Mouse (Mus musculus): ENCODE data around the gene Trio. TPM values are rescaled to one million over a fixed set of nuclear protein-coding genes. Genes with fewer than 3 reads are reported as not detected.
A peak's percentile ranks its signal among the peaks of the same experiment; 100 is the strongest.

Trio gene
- polyA plus RNA-seq, 1 experiment, result 23.8 TPM

DNA sequence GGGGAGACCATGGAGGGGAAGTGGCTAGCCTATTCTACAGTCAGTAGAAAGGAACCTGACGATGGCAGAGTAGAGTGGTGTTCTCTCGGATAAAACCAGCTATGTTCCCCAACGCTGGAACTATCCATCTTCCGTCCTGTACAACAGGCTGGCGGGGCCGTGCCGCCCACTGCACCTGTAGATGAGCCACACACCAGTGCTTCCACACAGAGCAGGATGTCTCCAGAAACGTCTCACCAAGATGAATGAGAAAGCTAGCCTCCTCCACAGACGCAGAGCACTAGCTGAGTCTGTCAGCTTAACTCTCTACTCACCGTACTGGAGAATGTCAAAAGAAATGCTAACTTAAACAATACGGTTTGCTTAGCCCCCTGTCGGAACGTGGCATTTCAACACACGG lies 221.2 kb downstream of the Trio start:
- H3K4me3 ChIP-seq (ENCODE audit: extremely low read depth, insufficient read depth, insufficient read length), result no peak overlapping the region
- no peak for DNase-seq (ENCODE audit: low read depth in 1 of 2, low spot score in 2 of 2)
- TF ChIP-seq POLR2A (IDR thresholded peaks at IDR 0.05; ENCODE audit: low read depth, low read length), result no peak
- TF ChIP-seq CTCF (IDR thresholded peaks at IDR 0.05; ENCODE audit: extremely low read depth, insufficient read depth, insufficient read length, insufficient replicate concordance), result no peak
- peaks cover 8% of the 10 kb centered on the region; the same call in 1 of the 2 replicates for H3K4me1 ChIP-seq (ENCODE audit: control insufficient read depth, insufficient read depth, insufficient read length)
- H3K27me3 ChIP-seq (ENCODE audit: control insufficient read depth, insufficient read depth, low read length), result no peaks in the 10 kb centered on the region
- no peak overlapping the region for H3K27ac ChIP-seq (ENCODE audit: insufficient read depth, low read length)
- 0 out of 2 replicates have a peak, but pooled peaks cover 3% of the 10 kb centered on the region for H3K36me3 ChIP-seq (ENCODE audit: control insufficient read depth, insufficient read depth, low read length)
- WGBS, result 85% methylated on average over 14 of the region's 14 CpGs

DNA sequence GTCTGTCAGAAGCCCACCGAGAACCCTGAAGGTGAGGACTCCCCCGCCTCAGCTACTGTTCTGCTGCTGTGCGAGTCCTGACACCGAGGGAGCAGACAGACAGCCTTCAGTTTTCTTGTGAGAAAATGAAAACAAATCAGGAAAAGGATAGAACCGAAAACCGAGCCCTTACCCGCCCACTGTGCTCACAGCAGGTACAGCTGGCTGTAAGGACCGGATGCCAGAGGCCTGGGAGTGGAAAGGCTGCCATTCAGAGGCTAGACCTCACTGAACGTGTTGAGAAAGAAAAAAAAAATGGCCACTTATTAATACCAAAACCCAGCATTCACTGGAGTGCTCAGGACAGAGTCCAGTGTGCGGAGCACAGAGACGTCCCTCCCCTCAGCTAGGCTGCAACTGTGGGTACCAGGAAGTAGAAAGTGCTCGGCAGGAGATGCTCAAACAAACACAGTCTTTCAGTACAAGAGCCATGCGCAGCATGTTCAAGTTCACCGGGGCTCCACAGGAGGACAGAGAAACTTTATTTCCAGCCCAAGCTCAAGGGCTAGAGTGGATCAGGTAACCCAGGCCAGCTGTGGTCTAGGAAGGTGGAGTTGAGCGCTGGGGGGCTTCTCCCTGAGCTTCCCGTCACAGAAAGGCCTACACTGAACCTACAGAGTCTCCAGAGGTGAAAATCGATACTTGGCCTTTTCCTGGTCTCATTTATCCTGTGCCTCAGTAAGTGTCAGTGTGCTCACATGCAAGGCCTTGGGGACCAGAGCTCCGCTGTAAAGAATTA lies 221.9 kb downstream of the Trio start:
- H3K4me3 ChIP-seq (ENCODE audit: extremely low read depth, insufficient read depth, insufficient read length), result no peak overlapping the region
- 0 out of 2 replicates have a peak, but pooled peaks cover 3% of the 10 kb centered on the region for H3K36me3 ChIP-seq (ENCODE audit: control insufficient read depth, insufficient read depth, low read length)
- TF ChIP-seq CTCF (IDR thresholded peaks at IDR 0.05; ENCODE audit: extremely low read depth, insufficient read depth, insufficient read length, insufficient replicate concordance), result no peak
- TF ChIP-seq POLR2A (IDR thresholded peaks at IDR 0.05; ENCODE audit: low read depth, low read length), result no peak
- WGBS, result 88% methylated on average over 18 of the region's 18 CpGs
- no peaks in the 10 kb centered on the region for H3K27me3 ChIP-seq (ENCODE audit: control insufficient read depth, insufficient read depth, low read length)
- H3K4me1 ChIP-seq (ENCODE audit: control insufficient read depth, insufficient read depth, insufficient read length), result peaks cover 8% of the 10 kb centered on the region; the same call in 1 of the 2 replicates
- no peak overlapping the region for H3K27ac ChIP-seq (ENCODE audit: insufficient read depth, low read length)
- no peak for DNase-seq (ENCODE audit: low read depth in 1 of 2, low spot score in 2 of 2)

DNA sequence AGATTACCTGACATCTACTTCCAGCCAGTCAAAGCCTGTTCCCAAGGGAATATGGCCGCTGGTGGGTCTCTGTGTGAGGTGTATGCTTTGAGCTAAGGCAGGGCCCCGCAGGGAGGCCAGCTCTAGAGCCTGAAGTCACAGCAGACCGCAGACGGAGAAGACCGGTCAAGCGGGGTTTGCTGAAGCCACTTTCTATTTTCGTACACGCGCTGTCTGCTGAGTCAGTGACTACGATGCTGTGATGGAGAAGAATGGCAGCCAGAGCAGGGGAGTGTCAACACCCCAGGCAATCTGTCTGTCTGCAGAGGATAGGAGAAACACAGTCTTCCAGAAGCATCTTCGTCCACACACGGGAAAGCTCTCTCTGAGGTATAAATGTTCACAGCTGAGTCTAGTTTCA lies 223.4 kb downstream of the Trio start:
- Histone ChIP-seq H3K4me3 (ENCODE audit: extremely low read depth, insufficient read depth, insufficient read length) (no peak overlapping the region), H3K36me3 (ENCODE audit: control insufficient read depth, insufficient read depth, low read length) (0 out of 2 replicates have a peak, but pooled peaks cover 3% of the 10 kb centered on the region), H3K27ac (ENCODE audit: insufficient read depth, low read length) (no peak overlapping the region), H3K27me3 (ENCODE audit: control insufficient read depth, insufficient read depth, low read length) (no peaks in the 10 kb centered on the region), H3K4me1 (ENCODE audit: control insufficient read depth, insufficient read depth, insufficient read length) (peaks cover 8% of the 10 kb centered on the region; the same call in 1 of the 2 replicates)
- TF ChIP-seq CTCF (IDR thresholded peaks at IDR 0.05; ENCODE audit: extremely low read depth, insufficient read depth, insufficient read length, insufficient replicate concordance) (no peak), POLR2A (IDR thresholded peaks at IDR 0.05; ENCODE audit: low read depth, low read length) (no peak)
- 70% methylated on average over 12 of the region's 12 CpGs for WGBS
- DNase-seq (ENCODE audit: low read depth in 1 of 2, low spot score in 2 of 2), result no peak

DNA sequence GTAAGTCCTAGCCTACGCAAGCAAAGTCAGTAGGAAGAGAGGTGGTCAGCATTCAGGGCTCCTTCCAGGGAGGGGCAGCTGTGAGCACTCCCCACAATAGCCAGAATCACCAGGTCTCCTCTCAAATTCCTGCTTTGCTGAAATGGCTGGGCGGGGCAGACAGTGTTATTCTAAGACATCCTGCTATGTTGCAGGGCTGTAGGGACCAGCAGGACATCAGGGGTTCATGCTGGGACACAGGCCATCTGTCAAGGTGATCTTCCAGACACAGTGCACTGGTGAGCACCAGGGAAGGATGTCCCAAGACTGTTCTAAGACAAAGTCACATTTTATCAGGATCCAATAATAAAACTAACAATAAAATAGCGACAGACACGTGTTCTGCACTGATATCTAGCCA lies 224.5 kb downstream of the Trio start:
- H3K36me3 ChIP-seq (ENCODE audit: control insufficient read depth, insufficient read depth, low read length), result 0 out of 2 replicates have a peak, but pooled peaks cover 3% of the 10 kb centered on the region
- TF ChIP-seq POLR2A (IDR thresholded peaks at IDR 0.05; ENCODE audit: low read depth, low read length), result no peak
- no peak for TF ChIP-seq CTCF (IDR thresholded peaks at IDR 0.05; ENCODE audit: extremely low read depth, insufficient read depth, insufficient read length, insufficient replicate concordance)
- no peak overlapping the region for H3K27ac ChIP-seq (ENCODE audit: insufficient read depth, low read length)
- peaks cover 15% of the 10 kb centered on the region; the same call in 1 of the 2 replicates for H3K4me1 ChIP-seq (ENCODE audit: control insufficient read depth, insufficient read depth, insufficient read length)
- no peaks in the 10 kb centered on the region for H3K27me3 ChIP-seq (ENCODE audit: control insufficient read depth, insufficient read depth, low read length)
- 91% methylated on average over 4 of the region's 4 CpGs for WGBS
- no peak for DNase-seq (ENCODE audit: low read depth in 1 of 2, low spot score in 2 of 2)
- H3K4me3 ChIP-seq (ENCODE audit: extremely low read depth, insufficient read depth, insufficient read length), result no peak overlapping the region

DNA sequence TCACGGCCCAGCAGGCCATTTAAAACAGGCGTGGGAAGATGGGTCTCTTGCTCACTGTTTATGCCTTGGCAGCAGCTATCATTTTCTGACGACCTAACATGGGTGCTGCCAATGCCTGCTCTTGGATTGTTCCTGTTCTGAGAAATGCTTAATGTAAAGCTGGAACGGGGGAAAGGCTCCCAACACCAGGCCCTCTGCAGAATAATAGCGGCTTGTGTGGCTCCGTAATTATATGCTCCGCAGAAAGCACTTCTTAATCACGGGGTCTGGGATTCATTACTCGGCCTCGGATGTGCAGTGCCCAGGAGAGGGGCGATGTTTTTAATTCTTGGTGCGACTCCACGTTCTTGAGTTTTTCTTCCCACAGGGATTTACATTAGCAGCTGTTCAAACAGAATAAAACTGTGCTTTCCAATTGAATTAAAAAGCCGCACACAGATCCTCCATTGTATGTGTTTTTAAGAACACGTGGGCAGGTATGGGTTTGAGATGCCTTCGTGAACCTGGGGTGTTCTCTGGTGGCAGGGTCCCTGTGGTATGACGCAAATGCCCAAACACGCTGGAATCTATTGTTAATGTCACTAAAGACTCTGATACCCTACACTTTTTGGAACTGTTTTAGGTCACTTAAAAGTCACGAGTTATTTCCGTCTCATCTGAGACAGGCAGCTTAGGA lies 228.0 kb downstream of the Trio start:
- H3K4me1 ChIP-seq (ENCODE audit: control insufficient read depth, insufficient read depth, insufficient read length), result peaks cover 24% of the 10 kb centered on the region; the same call in 1 of the 2 replicates
- no peaks in the 10 kb centered on the region for H3K36me3 ChIP-seq (ENCODE audit: control insufficient read depth, insufficient read depth, low read length)
- peak overlapping the region; percentile 88; the same call in 1 of the 2 replicates for H3K27ac ChIP-seq (ENCODE audit: insufficient read depth, low read length)
- TF ChIP-seq CTCF (IDR thresholded peaks at IDR 0.05; ENCODE audit: extremely low read depth, insufficient read depth, insufficient read length, insufficient replicate concordance) (no peak), POLR2A (IDR thresholded peaks at IDR 0.05; ENCODE audit: low read depth, low read length) (no peak)
- no peak overlapping the region for H3K4me3 ChIP-seq (ENCODE audit: extremely low read depth, insufficient read depth, insufficient read length)
- H3K27me3 ChIP-seq (ENCODE audit: control insufficient read depth, insufficient read depth, low read length), result no peaks in the 10 kb centered on the region
- 93% methylated on average over 20 of the region's 20 CpGs for WGBS
- no peak for DNase-seq (ENCODE audit: low read depth in 1 of 2, low spot score in 2 of 2)

DNA sequence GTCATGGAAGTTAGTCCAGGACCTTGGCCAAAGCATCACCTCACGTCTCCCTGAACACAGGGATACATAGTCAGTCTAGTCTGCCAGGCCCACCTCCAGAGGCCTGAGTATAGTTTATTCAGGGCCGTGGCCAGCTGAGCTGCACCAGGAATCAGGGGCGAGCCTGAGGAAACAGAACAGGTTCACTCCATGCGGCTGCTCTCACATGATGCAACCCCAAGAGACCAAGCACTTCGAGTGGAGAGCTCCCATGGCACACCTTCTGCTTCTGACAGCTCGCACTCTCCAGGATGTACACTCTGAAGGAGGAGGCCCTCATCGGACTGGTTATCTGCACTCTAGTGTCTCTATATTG lies 228.8 kb downstream of the Trio start:
- H3K27ac ChIP-seq (ENCODE audit: insufficient read depth, low read length), result peak overlapping the region; percentile 88
- peaks cover 29% of the 10 kb centered on the region; the same call in 1 of the 2 replicates for H3K4me1 ChIP-seq (ENCODE audit: control insufficient read depth, insufficient read depth, insufficient read length)
- no peak overlapping the region for H3K4me3 ChIP-seq (ENCODE audit: extremely low read depth, insufficient read depth, insufficient read length)
- 44% methylated on average over 7 of the region's 7 CpGs for WGBS
- no peaks in the 10 kb centered on the region for H3K27me3 ChIP-seq (ENCODE audit: control insufficient read depth, insufficient read depth, low read length)
- no peak for TF ChIP-seq POLR2A (IDR thresholded peaks at IDR 0.05; ENCODE audit: low read depth, low read length)
- H3K36me3 ChIP-seq (ENCODE audit: control insufficient read depth, insufficient read depth, low read length), result no peaks in the 10 kb centered on the region
- no peak for DNase-seq (ENCODE audit: low read depth in 1 of 2, low spot score in 2 of 2)
